Mouse (Mus musculus): ENCODE measurements at regions not wholly inside any gene's neighbourhood (a gene's known extent, or its start where the extent isn't known, plus 50 kb on each side); places are given as distances from the start of the nearest gene placed in this dataset.

- peaks cover 22% of the 10 kb centered on the region for H3K4me1 ChIP-seq (replicated peaks)
- H3K27ac ChIP-seq = peak overlapping the region; percentile 54
- 41% methylated on average over 3 of the region's 3 CpGs for WGBS
- no peak overlapping the region for H3K4me2 ChIP-seq (replicated peaks)
- no peak overlapping the region for H3K9ac ChIP-seq
- H3K36me3 ChIP-seq = no peaks in the 10 kb centered on the region
- no peaks in the 10 kb centered on the region for H3K9me3 ChIP-seq
- no peaks in the 10 kb centered on the region for H3K27me3 ChIP-seq (replicated peaks)
- H3K4me3 ChIP-seq (replicated peaks) = no peak overlapping the region
- peak; percentile 15; the same call in 1 of the 2 replicates for ATAC-seq
These were observed 169.5 kb upstream of the Sulf2 start for GRCm38 (mm10) chr2:166324954-166325353.

DNA sequence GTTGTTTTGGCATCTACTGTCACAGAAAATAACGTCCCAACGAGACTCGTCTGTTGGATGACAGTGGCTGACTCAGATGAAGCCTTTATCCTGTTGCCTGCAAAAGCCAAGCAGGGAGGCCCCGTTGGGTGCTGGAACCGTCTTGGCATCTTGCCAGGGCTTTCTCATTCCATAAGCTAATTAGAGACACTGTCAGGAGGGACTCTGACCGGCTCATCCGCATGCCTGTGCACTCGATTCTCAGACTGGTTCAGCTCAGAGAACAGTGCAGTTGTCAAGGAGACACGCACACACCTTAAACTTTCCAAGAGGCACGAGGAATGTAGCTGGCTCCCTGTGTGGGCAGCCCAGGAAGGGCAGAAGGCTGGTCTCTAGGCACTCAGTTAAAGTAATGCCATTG lies 169.0 kb upstream of the Sulf2 start:
- WGBS = 11% methylated on average over 10 of the region's 10 CpGs
- Histone ChIP-seq H3K36me3 (no peaks in the 10 kb centered on the region), H3K4me1 (replicated peaks) (peaks cover 22% of the 10 kb centered on the region), H3K9me3 (no peaks in the 10 kb centered on the region), H3K9ac (no peak overlapping the region), H3K4me3 (replicated peaks) (no peak overlapping the region), H3K27me3 (replicated peaks) (no peaks in the 10 kb centered on the region), H3K4me2 (replicated peaks) (no peak overlapping the region), H3K27ac (peak overlapping the region; percentile 54)
- ATAC-seq = peak; percentile 88

GRCm38 (mm10) chr2:166322668-166323043 lies 167.2 kb upstream of the Sulf2 start:
- Histone ChIP-seq H3K27ac (peak overlapping the region; percentile 74), H3K4me1 (replicated peaks) (peaks cover 22% of the 10 kb centered on the region), H3K9ac (no peak overlapping the region), H3K4me3 (replicated peaks) (no peak overlapping the region), H3K9me3 (no peaks in the 10 kb centered on the region), H3K36me3 (no peaks in the 10 kb centered on the region), H3K27me3 (replicated peaks) (no peaks in the 10 kb centered on the region), H3K4me2 (replicated peaks) (no peak overlapping the region)
- no peak for ATAC-seq
- WGBS = 46% methylated on average over 6 of the region's 6 CpGs

- Histone ChIP-seq H3K9me3 (no peaks in the 10 kb centered on the region), H3K9ac (no peak overlapping the region), H3K36me3 (no peaks in the 10 kb centered on the region), H3K4me3 (replicated peaks) (no peak overlapping the region), H3K4me1 (replicated peaks) (peaks cover 22% of the 10 kb centered on the region), H3K27me3 (replicated peaks) (no peaks in the 10 kb centered on the region), H3K4me2 (replicated peaks) (no peak overlapping the region), H3K27ac (no peak overlapping the region; the same call in 1 of the 2 replicates)
- WGBS = 65% methylated on average over 6 of the region's 6 CpGs
- no peak for ATAC-seq
These were observed 166.7 kb upstream of the Sulf2 start for GRCm38 (mm10) chr2:166321992-166322667.

GRCm38 (mm10) chr2:166316409-166316916 lies 161.0 kb upstream of the Sulf2 start:
- no peak for ATAC-seq
- H3K27ac ChIP-seq = no peak overlapping the region
- H3K9ac ChIP-seq = no peak overlapping the region
- H3K4me3 ChIP-seq (replicated peaks) = no peak overlapping the region
- H3K27me3 ChIP-seq (replicated peaks) = no peaks in the 10 kb centered on the region
- no peak overlapping the region for H3K4me2 ChIP-seq (replicated peaks)
- 52% methylated on average over 10 of the region's 10 CpGs for WGBS
- H3K9me3 ChIP-seq = no peaks in the 10 kb centered on the region
- H3K4me1 ChIP-seq (replicated peaks) = no peaks in the 10 kb centered on the region
- no peaks in the 10 kb centered on the region for H3K36me3 ChIP-seq

DNA sequence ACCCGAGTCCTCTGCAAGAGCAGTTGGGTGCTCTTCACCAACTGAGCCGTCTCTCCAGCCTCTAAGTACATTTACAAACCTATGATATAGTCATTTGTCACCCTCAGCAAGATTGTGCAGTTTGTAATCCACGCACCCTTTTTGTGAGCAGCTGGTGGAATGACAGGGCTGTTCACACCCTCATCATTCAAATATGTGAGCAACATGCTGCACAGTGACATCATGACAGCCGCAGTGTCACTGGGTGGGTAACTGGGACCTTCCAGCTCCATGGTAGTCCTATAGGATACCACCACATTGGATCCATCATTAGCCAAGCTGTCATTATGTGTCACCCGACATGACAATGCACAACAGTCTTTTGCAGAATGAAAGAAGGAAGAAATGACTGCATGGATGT lies 155.0 kb upstream of the Sulf2 start:
- no peaks in the 10 kb centered on the region for H3K27me3 ChIP-seq (replicated peaks)
- H3K27ac ChIP-seq = no peak overlapping the region
- H3K4me3 ChIP-seq (replicated peaks) = no peak overlapping the region
- ATAC-seq = no peak
- peaks cover 3% of the 10 kb centered on the region; the same call in 1 of the 2 replicates for H3K4me1 ChIP-seq (replicated peaks)
- no peaks in the 10 kb centered on the region for H3K9me3 ChIP-seq
- H3K9ac ChIP-seq = no peak overlapping the region
- no peaks in the 10 kb centered on the region for H3K36me3 ChIP-seq
- no peak overlapping the region for H3K4me2 ChIP-seq (replicated peaks)
- 81% methylated on average over 5 of the region's 5 CpGs for WGBS

DNA sequence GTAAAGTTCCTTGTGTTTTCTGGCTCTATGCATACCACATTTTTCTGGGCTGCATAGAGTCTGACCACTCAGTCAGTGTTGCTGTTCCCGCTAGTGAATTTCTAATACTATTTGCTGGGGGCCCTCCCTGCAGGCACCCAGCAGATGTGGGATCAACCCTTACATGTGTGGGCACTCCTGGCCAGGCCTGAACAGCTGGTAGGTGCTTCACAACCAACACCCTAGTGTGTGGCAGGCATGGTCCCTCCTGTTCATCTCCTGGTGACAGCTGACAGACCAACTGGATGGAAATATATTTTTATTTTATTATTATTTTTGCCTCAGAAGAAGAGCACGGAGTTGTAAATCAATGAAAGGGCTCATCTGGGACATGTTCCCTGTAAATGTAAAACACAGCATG lies 154.4 kb upstream of the Sulf2 start:
- WGBS = 90% methylated on average over 2 of the region's 2 CpGs
- H3K27me3 ChIP-seq (replicated peaks) = no peaks in the 10 kb centered on the region
- no peaks in the 10 kb centered on the region for H3K9me3 ChIP-seq
- H3K27ac ChIP-seq = no peak overlapping the region
- H3K4me2 ChIP-seq (replicated peaks) = no peak overlapping the region
- no peak for ATAC-seq
- H3K4me1 ChIP-seq (replicated peaks) = peaks cover 8% of the 10 kb centered on the region
- H3K4me3 ChIP-seq (replicated peaks) = no peak overlapping the region
- no peak overlapping the region for H3K9ac ChIP-seq
- no peaks in the 10 kb centered on the region for H3K36me3 ChIP-seq

GRCm38 (mm10) chr2:166307551-166307950 lies 152.1 kb upstream of the Sulf2 start:
- H3K4me3 ChIP-seq (replicated peaks) = no peak overlapping the region
- H3K27me3 ChIP-seq (replicated peaks) = no peaks in the 10 kb centered on the region
- H3K27ac ChIP-seq = no peak overlapping the region
- peaks cover 8% of the 10 kb centered on the region for H3K4me1 ChIP-seq (replicated peaks)
- no peak overlapping the region for H3K9ac ChIP-seq
- H3K4me2 ChIP-seq (replicated peaks) = no peak overlapping the region
- no peaks in the 10 kb centered on the region for H3K36me3 ChIP-seq
- H3K9me3 ChIP-seq = no peaks in the 10 kb centered on the region
- no peak for ATAC-seq
- WGBS = 71% methylated on average over 13 of the region's 13 CpGs

- H3K4me2 ChIP-seq (replicated peaks) = no peak overlapping the region
- no peak overlapping the region; the same call in 1 of the 2 replicates for H3K9ac ChIP-seq
- peak; percentile 28; the same call in 1 of the 2 replicates for ATAC-seq
- H3K4me1 ChIP-seq (replicated peaks) = peaks cover 8% of the 10 kb centered on the region
- no peaks in the 10 kb centered on the region for H3K27me3 ChIP-seq (replicated peaks)
- no peaks in the 10 kb centered on the region for H3K9me3 ChIP-seq
- H3K4me3 ChIP-seq (replicated peaks) = no peak overlapping the region
- no peaks in the 10 kb centered on the region for H3K36me3 ChIP-seq
- WGBS = 62% methylated on average over 30 of the region's 30 CpGs
- peak overlapping the region; percentile 56 for H3K27ac ChIP-seq
These were observed 149.9 kb upstream of the Sulf2 start for GRCm38 (mm10) chr2:166305044-166306002.

GRCm38 (mm10) chr2:166303854-166304253 lies 148.4 kb upstream of the Sulf2 start:
- H3K4me3 ChIP-seq (replicated peaks) = no peak overlapping the region
- H3K27me3 ChIP-seq (replicated peaks) = no peaks in the 10 kb centered on the region
- H3K27ac ChIP-seq = no peak overlapping the region
- no peaks in the 10 kb centered on the region for H3K36me3 ChIP-seq
- H3K9me3 ChIP-seq = no peaks in the 10 kb centered on the region
- ATAC-seq = no peak
- peaks cover 8% of the 10 kb centered on the region for H3K4me1 ChIP-seq (replicated peaks)
- no peak overlapping the region for H3K9ac ChIP-seq
- no peak overlapping the region for H3K4me2 ChIP-seq (replicated peaks)
- 53% methylated on average over 2 of the region's 2 CpGs for WGBS

GRCm38 (mm10) chr2:166301161-166301560 lies 145.7 kb upstream of the Sulf2 start:
- Histone ChIP-seq H3K4me3 (replicated peaks) (no peak overlapping the region), H3K27ac (no peak overlapping the region), H3K9me3 (no peaks in the 10 kb centered on the region), H3K4me2 (replicated peaks) (no peak overlapping the region), H3K36me3 (no peaks in the 10 kb centered on the region), H3K4me1 (replicated peaks) (peaks cover 5% of the 10 kb centered on the region), H3K27me3 (replicated peaks) (no peaks in the 10 kb centered on the region), H3K9ac (no peak overlapping the region)
- no peak for ATAC-seq
- 52% methylated on average over 9 of the region's 9 CpGs for WGBS

DNA sequence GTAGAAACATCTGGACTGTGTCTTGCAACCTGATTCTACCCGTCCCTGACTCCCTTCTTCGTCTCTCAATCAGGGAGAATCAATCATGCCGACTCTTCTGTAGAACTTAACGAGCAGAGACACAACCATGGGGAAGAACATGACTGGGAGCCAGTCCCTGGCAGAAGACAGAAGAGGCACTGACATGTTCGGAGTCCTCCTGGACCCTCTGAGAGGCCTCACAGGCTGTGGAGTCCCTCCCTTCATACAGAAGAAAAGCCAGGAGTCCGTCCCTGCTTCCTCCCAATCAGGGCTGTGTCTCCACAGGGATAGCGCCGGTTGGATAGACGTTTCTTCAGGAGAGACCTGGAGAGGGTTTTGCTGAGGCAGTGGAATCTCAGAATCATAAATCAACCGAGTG lies 139.2 kb upstream of the Sulf2 start:
- Histone ChIP-seq H3K9me3 (no peaks in the 10 kb centered on the region), H3K4me3 (replicated peaks) (no peak overlapping the region), H3K27ac (no peak overlapping the region), H3K27me3 (replicated peaks) (no peaks in the 10 kb centered on the region), H3K4me2 (replicated peaks) (no peak overlapping the region), H3K36me3 (no peaks in the 10 kb centered on the region), H3K9ac (no peak overlapping the region), H3K4me1 (replicated peaks) (peaks cover 20% of the 10 kb centered on the region)
- no peak for ATAC-seq
- 36% methylated on average over 10 of the region's 10 CpGs for WGBS
